Mouse (Mus musculus) kidney, embryonic 14.5 days (tissue): ENCODE measurements around the gene Swap70. TPM values are rescaled to one million over a fixed set of nuclear protein-coding genes. Genes with fewer than 3 reads are reported as not detected.
A peak's percentile ranks its signal among the peaks of the same experiment; 100 is the strongest.
"Not testable (repeated sequence)": the region's sequence is repeated elsewhere in the genome, so short reads cannot be mapped to it uniquely, and the experiment has no call there.

Experiments used
- ATAC-seq: fragments of 200-750 bp; cut with Nextera tagmentation; 2 replicates; pipeline ENCODE4 v1.8.0; 2017; ENCODE audit warnings: moderate number of reproducible peaks, mild to moderate bottlenecking, moderate TSS enrichment, moderate library complexity; ENCODE audit not compliant: low FRiP score, low TSS enrichment
- H3K27ac ChIP-seq: fragments of 300-500 bp; sonication (generic); 2 replicates; pipeline ENCODE4 v1.5.1; 2014; ENCODE audit warnings: low read depth, mild to moderate bottlenecking, low read length, moderate library complexity, mixed read lengths
- H3K27me3 ChIP-seq: fragments of 300-500 bp; sonication (generic); 2 replicates; pipeline ENCODE4 v1.6.1; 2014; ENCODE audit warnings: mild to moderate bottlenecking, low read length; ENCODE audit not compliant: control insufficient read depth, insufficient read depth
- H3K36me3 ChIP-seq: fragments of 300-500 bp; sonication (generic); 2 replicates; pipeline ENCODE4 v1.6.1; 2014; ENCODE audit warnings: low read length, mixed read lengths; ENCODE audit not compliant: control insufficient read depth, insufficient read depth
- H3K4me1 ChIP-seq: fragments of 300-500 bp; sonication (generic); 2 replicates; pipeline ENCODE4 v1.6.1; 2014; ENCODE audit warnings: low read length, mixed read lengths; ENCODE audit not compliant: control insufficient read depth, insufficient read depth
- H3K4me2 ChIP-seq: fragments of 300-500 bp; sonication (generic); replicated peaks from 2 replicates; pipeline ENCODE4 v1.6.1; 2014; ENCODE audit warnings: low read depth, mild to moderate bottlenecking, low read length
- H3K4me3 ChIP-seq: fragments of 300-500 bp; sonication (generic); 2 replicates; pipeline ENCODE4 v1.5.1; 2014; ENCODE audit warnings: mild to moderate bottlenecking, low read length
- H3K9ac ChIP-seq: fragments of 300-500 bp; sonication (generic); 2 replicates; pipeline ENCODE4 v1.6.1; 2014; ENCODE audit warnings: low read depth, mild to moderate bottlenecking, low read length, moderate library complexity
- H3K9me3 ChIP-seq: fragments of 300-500 bp; sonication (generic); 2 replicates; pipeline ENCODE4 v1.6.1; 2016; ENCODE audit warnings: low read length; ENCODE audit not compliant: control insufficient read depth
- WGBS: fragments of 180-500 bp; shearing (Covaris S2); extraction: QIAGEN DNeasy Blood & Tissue Kit; methylation state at CpG from one replicate; pipeline ENCODE4 v1.1.7; 2014; 5-methylcytosine and 5-hydroxymethylcytosine counted together
- polyA plus RNA-seq: library from polyadenylated mRNA; unstranded; fragments of >200 nt; fragmentation: Nextera tagmentation; extraction: Ambion mirVana; gene quantifications from 2 replicates; pipeline ENCODE4 v1.2.1, GENCODE M21; 2014

Swap70 gene
- polyA plus RNA-seq, 1 experiment from 2014 or later = 30.3 TPM

DNA sequence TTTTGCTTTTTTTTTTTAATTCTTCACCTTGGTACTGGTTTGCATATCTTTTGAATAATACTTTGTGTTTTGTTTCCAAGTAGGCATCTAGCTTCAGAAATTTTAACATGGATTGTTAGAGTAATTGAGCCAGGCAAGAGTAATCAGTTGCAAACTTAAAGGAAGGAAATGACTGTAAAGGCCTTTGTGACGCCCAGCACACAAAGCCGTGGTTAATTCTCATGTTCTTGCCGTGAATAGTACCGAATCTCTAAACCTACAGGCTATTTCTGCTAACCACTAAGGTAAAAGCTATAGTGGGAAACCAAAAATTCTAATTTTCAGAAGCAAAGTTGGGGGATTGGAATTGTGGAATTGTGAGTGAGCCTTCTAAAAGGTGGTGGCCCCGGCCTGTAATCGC lies 8.5 kb downstream of the Swap70 start:
- H3K9ac ChIP-seq = no peak overlapping the region
- H3K9me3 ChIP-seq = no peaks in the 10 kb centered on the region
- no peak overlapping the region for H3K4me2 ChIP-seq
- WGBS = 71% methylated on average over 6 of the region's 6 CpGs
- no peak overlapping the region for H3K4me3 ChIP-seq
- H3K4me1 ChIP-seq = no peaks in the 10 kb centered on the region
- H3K36me3 ChIP-seq = peaks cover 11% of the 10 kb centered on the region; the same call in 1 of the 2 replicates
- H3K27ac ChIP-seq = no peak overlapping the region
- no peak for ATAC-seq
- H3K27me3 ChIP-seq = no peaks in the 10 kb centered on the region

GRCm38 (mm10) chr7:110231127-110231526 lies 9.6 kb downstream of the Swap70 start:
- H3K4me1 ChIP-seq, H3K4me3 ChIP-seq, H3K27me3 ChIP-seq, H3K27ac ChIP-seq, H3K9ac ChIP-seq, H3K9me3 ChIP-seq, ATAC-seq, H3K36me3 ChIP-seq, H3K4me2 ChIP-seq: not testable (repeated sequence)
- WGBS = 96% methylated on average over 10 of the region's 10 CpGs

DNA sequence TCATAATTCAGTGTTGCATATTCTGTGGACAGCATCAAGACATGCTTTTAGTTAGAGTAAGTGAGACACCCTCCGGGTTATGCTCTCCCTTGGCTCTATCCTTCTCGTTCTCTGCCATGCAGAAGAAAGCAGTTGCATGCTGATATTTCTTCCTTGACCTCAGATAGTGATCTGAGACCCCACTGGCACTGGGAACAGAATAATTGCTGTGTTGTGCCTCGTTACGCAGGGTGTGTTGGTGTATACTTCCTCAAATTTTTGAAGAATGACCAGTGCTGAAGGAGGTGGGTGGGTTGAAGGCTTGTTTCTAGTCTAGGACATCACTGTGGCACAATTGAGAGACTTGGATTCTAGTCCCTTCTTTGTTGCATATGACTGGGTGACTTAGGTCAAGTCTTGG lies 14.6 kb downstream of the Swap70 start:
- WGBS = 78% methylated on average over 4 of the region's 4 CpGs

GRCm38 (mm10) chr7:110237451-110237836 lies 15.9 kb downstream of the Swap70 start:
- Histone ChIP-seq H3K4me1 (peaks cover 16% of the 10 kb centered on the region), H3K27me3 (no peaks in the 10 kb centered on the region), H3K4me3 (no peak overlapping the region), H3K9me3 (no peaks in the 10 kb centered on the region), H3K27ac (peak overlapping the region; percentile 48; the same call in 1 of the 2 replicates), H3K9ac (0 out of 2 replicates have a peak overlapping the region, but pooled peaks have one; percentile 23), H3K4me2 (no peak overlapping the region), H3K36me3 (no peaks in the 10 kb centered on the region)
- 32% methylated on average over 3 of the region's 3 CpGs for WGBS
- ATAC-seq = peak; percentile 16; the same call in 1 of the 2 replicates

More for the DNA sequence above, 14.6 kb downstream of the Swap70 start:
- no peak for ATAC-seq
- Histone ChIP-seq H3K4me1 (peaks cover 16% of the 10 kb centered on the region), H3K36me3 (no peaks in the 10 kb centered on the region), H3K27ac (no peak overlapping the region), H3K27me3 (no peaks in the 10 kb centered on the region), H3K9ac (no peak overlapping the region), H3K9me3 (no peaks in the 10 kb centered on the region), H3K4me2 (no peak overlapping the region), H3K4me3 (no peak overlapping the region)

- H3K4me1 ChIP-seq = peaks cover 16% of the 10 kb centered on the region
- H3K27me3 ChIP-seq = no peaks in the 10 kb centered on the region
- no peaks in the 10 kb centered on the region for H3K9me3 ChIP-seq
- 52% methylated on average over 2 of the region's 2 CpGs for WGBS
- no peak overlapping the region for H3K4me3 ChIP-seq
- peak overlapping the region; percentile 23; the same call in 1 of the 2 replicates for H3K9ac ChIP-seq
- no peak overlapping the region; the same call in 1 of the 2 replicates for H3K4me2 ChIP-seq
- H3K27ac ChIP-seq = peak overlapping the region; percentile 48
- no peaks in the 10 kb centered on the region for H3K36me3 ChIP-seq
- ATAC-seq = peak; percentile 60; the same call in 1 of the 2 replicates
These were observed 16.4 kb downstream of the Swap70 start for GRCm38 (mm10) chr7:110237837-110238451.

- Histone ChIP-seq H3K9me3 (no peaks in the 10 kb centered on the region), H3K9ac (no peak overlapping the region), H3K4me2 (no peak overlapping the region), H3K4me3 (no peak overlapping the region), H3K27ac (no peak overlapping the region), H3K36me3 (no peaks in the 10 kb centered on the region), H3K27me3 (no peaks in the 10 kb centered on the region), H3K4me1 (peaks cover 16% of the 10 kb centered on the region)
- WGBS = 67% methylated on average over 4 of the region's 4 CpGs
- ATAC-seq = no peak
These were observed 18.1 kb downstream of the Swap70 start for GRCm38 (mm10) chr7:110239590-110239989.

- no peak overlapping the region for H3K4me2 ChIP-seq
- no peak overlapping the region for H3K4me3 ChIP-seq
- peaks cover 12% of the 10 kb centered on the region for H3K4me1 ChIP-seq
- ATAC-seq = no peak
- no peaks in the 10 kb centered on the region for H3K9me3 ChIP-seq
- H3K36me3 ChIP-seq = no peaks in the 10 kb centered on the region
- WGBS = 66% methylated on average over 9 of the region's 9 CpGs
- H3K27me3 ChIP-seq = no peaks in the 10 kb centered on the region
- H3K27ac ChIP-seq = no peak overlapping the region
- no peak overlapping the region for H3K9ac ChIP-seq
These were observed 20.2 kb downstream of the Swap70 start for GRCm38 (mm10) chr7:110241472-110242289.

GRCm38 (mm10) chr7:110242290-110242581 lies 20.7 kb downstream of the Swap70 start:
- no peaks in the 10 kb centered on the region for H3K27me3 ChIP-seq
- no peak overlapping the region for H3K4me2 ChIP-seq
- H3K4me1 ChIP-seq = peaks cover 12% of the 10 kb centered on the region
- H3K9ac ChIP-seq = no peak overlapping the region
- no peak overlapping the region for H3K4me3 ChIP-seq
- H3K36me3 ChIP-seq = no peaks in the 10 kb centered on the region
- H3K9me3 ChIP-seq = no peaks in the 10 kb centered on the region
- no peak for ATAC-seq
- WGBS = 85% methylated on average over 5 of the region's 5 CpGs
- H3K27ac ChIP-seq = no peak overlapping the region

GRCm38 (mm10) chr7:110245128-110245527 lies 23.6 kb downstream of the Swap70 start:
- H3K9me3 ChIP-seq = no peaks in the 10 kb centered on the region
- H3K36me3 ChIP-seq = no peaks in the 10 kb centered on the region
- no peak overlapping the region for H3K27ac ChIP-seq
- no peaks in the 10 kb centered on the region for H3K4me1 ChIP-seq
- WGBS = 94% methylated on average over 9 of the region's 9 CpGs
- no peak overlapping the region for H3K4me3 ChIP-seq
- no peak for ATAC-seq
- no peak overlapping the region for H3K9ac ChIP-seq
- no peak overlapping the region for H3K4me2 ChIP-seq
- H3K27me3 ChIP-seq = no peaks in the 10 kb centered on the region
